Mouse (Mus musculus) hindbrain, postnatal 0 days (tissue): ENCODE measurements around the gene Kpna2. TPM values are rescaled to one million over a fixed set of nuclear protein-coding genes. Genes with fewer than 3 reads are reported as not detected.
A peak's percentile ranks its signal among the peaks of the same experiment; 100 is the strongest.
"Not testable (repeated sequence)": the region's sequence is repeated elsewhere in the genome, so short reads cannot be mapped to it uniquely, and the experiment has no call there.

Experiments
- ATAC-seq: fragments of 200-750 bp; cut with Nextera tagmentation; 2 replicates; pipeline ENCODE4 v1.8.0; 2017; ENCODE audit warnings: mild to moderate bottlenecking, moderate TSS enrichment, moderate library complexity
- DNase-seq: peaks from one replicate; pipeline ENCODE4 v3.0.0-alpha.2; 2015; ENCODE audit warnings: low spot score
- H3K27ac ChIP-seq: fragments of 300-500 bp; sonication (generic); 2 replicates; pipeline ENCODE4 v1.5.1; 2014; ENCODE audit warnings: mild to moderate bottlenecking
- H3K27me3 ChIP-seq: fragments of 300-500 bp; sonication (generic); 2 replicates; pipeline ENCODE4 v1.6.1; 2014; ENCODE audit warnings: low read length, mixed read lengths; ENCODE audit not compliant: insufficient read depth
- H3K36me3 ChIP-seq: fragments of 300-500 bp; sonication (generic); 2 replicates; pipeline ENCODE4 v1.6.1; 2014; ENCODE audit warnings: low read length, mixed read lengths; ENCODE audit not compliant: insufficient read depth
- H3K4me1 ChIP-seq: fragments of 300-500 bp; sonication (generic); 2 replicates; pipeline ENCODE4 v1.6.1; 2014; ENCODE audit warnings: antibody characterized with exemption, low read length, mixed read lengths; ENCODE audit not compliant: insufficient read depth
- H3K4me2 ChIP-seq: fragments of 300-500 bp; sonication (generic); 2 replicates; pipeline ENCODE4 v1.6.1; 2014; ENCODE audit warnings: low read depth, mild to moderate bottlenecking, low read length, moderate library complexity, mixed read lengths
- H3K4me3 ChIP-seq: fragments of 300-500 bp; sonication (generic); 2 replicates; pipeline ENCODE4 v1.5.1; 2014; ENCODE audit warnings: low read length
- H3K9ac ChIP-seq: fragments of 300-500 bp; sonication (generic); replicated peaks from 2 replicates; pipeline ENCODE4 v1.6.1; 2014; ENCODE audit warnings: mild to moderate bottlenecking, low read length, moderate library complexity, mixed read lengths
- H3K9me3 ChIP-seq: fragments of 300-500 bp; sonication (generic); 2 replicates; pipeline ENCODE4 v1.6.1; 2016; ENCODE audit warnings: low read length, mixed read lengths
- CTCF ChIP-seq: IDR thresholded peaks from 2 replicates; pipeline ENCODE4 v1.5.1; 2016; ENCODE audit warnings: antibody characterized with exemption, control low read depth, low read depth
- WGBS: fragments of 180-500 bp; shearing (Covaris S2); extraction: QIAGEN DNeasy Blood & Tissue Kit; methylation state at CpG from one replicate; pipeline ENCODE4 v1.1.7; 2014; 5-methylcytosine and 5-hydroxymethylcytosine counted together
- polyA plus RNA-seq: library from polyadenylated mRNA; unstranded; fragments of >200 nt; fragmentation: Nextera tagmentation; extraction: Ambion mirVana; gene quantifications from 2 replicates; pipeline ENCODE4 v1.2.1, GENCODE M21; 2015
- total RNA-seq: library from RNA; depleted of rRNA; stranded (reverse); fragments of >200 nt; gene quantifications from 2 replicates; pipeline ENCODE4 v1.2.3, GENCODE M21; 2014

Kpna2 gene
- total and polyA plus RNA-seq, 2 experiments from 2014 or later = 94.4 to 106 TPM

- no peak for TF ChIP-seq CTCF
- H3K4me2 ChIP-seq = no peak overlapping the region
- no peak for DNase-seq
- no peaks in the 10 kb centered on the region for H3K9me3 ChIP-seq
- no peak for ATAC-seq
- no peaks in the 10 kb centered on the region for H3K4me1 ChIP-seq
- no peak overlapping the region for H3K9ac ChIP-seq
- H3K4me3 ChIP-seq = no peak overlapping the region
- no peaks in the 10 kb centered on the region for H3K27me3 ChIP-seq
- WGBS = 37% methylated on average over 4 of the region's 4 CpGs
- no peaks in the 10 kb centered on the region for H3K36me3 ChIP-seq
- H3K27ac ChIP-seq = no peak overlapping the region
These were observed 20.0 kb upstream of the Kpna2 start for GRCm38 (mm10) chr11:107019318-107019717.

GRCm38 (mm10) chr11:107018606-107019005 lies 19.3 kb upstream of the Kpna2 start:
- no peak overlapping the region for H3K9ac ChIP-seq
- no peak overlapping the region for H3K4me2 ChIP-seq
- no peak for ATAC-seq
- H3K4me3 ChIP-seq = no peak overlapping the region
- 32% methylated on average over 8 of the region's 8 CpGs for WGBS
- no peaks in the 10 kb centered on the region for H3K27me3 ChIP-seq
- no peaks in the 10 kb centered on the region for H3K4me1 ChIP-seq
- no peak overlapping the region for H3K27ac ChIP-seq
- no peaks in the 10 kb centered on the region for H3K9me3 ChIP-seq
- no peaks in the 10 kb centered on the region for H3K36me3 ChIP-seq
- no peak for DNase-seq
- peak; percentile 60 for TF ChIP-seq CTCF

- no peak for TF ChIP-seq CTCF
- no peaks in the 10 kb centered on the region for H3K36me3 ChIP-seq
- no peak overlapping the region for H3K4me3 ChIP-seq
- ATAC-seq (no peak), DNase-seq (no peak)
- WGBS = 63% methylated on average over 6 of the region's 6 CpGs
- no peak overlapping the region for H3K4me2 ChIP-seq
- no peak overlapping the region for H3K9ac ChIP-seq
- H3K27ac ChIP-seq = no peak overlapping the region
- no peaks in the 10 kb centered on the region for H3K27me3 ChIP-seq
- H3K4me1 ChIP-seq = no peaks in the 10 kb centered on the region
- no peaks in the 10 kb centered on the region for H3K9me3 ChIP-seq
These were observed 18.1 kb upstream of the Kpna2 start for GRCm38 (mm10) chr11:107017339-107017886.

GRCm38 (mm10) chr11:107016893-107017292 lies 17.6 kb upstream of the Kpna2 start:
- H3K27ac ChIP-seq = no peak overlapping the region
- 39% methylated on average over 1 of the region's 1 CpGs for WGBS
- no peak for DNase-seq
- H3K4me1 ChIP-seq = no peaks in the 10 kb centered on the region
- no peak overlapping the region for H3K4me3 ChIP-seq
- no peaks in the 10 kb centered on the region for H3K36me3 ChIP-seq
- no peak for TF ChIP-seq CTCF
- H3K9me3 ChIP-seq = no peaks in the 10 kb centered on the region
- no peak overlapping the region for H3K4me2 ChIP-seq
- no peak for ATAC-seq
- no peak overlapping the region for H3K9ac ChIP-seq
- no peaks in the 10 kb centered on the region for H3K27me3 ChIP-seq

- not testable (repeated sequence) for H3K27me3 ChIP-seq, H3K9me3 ChIP-seq, H3K4me3 ChIP-seq, H3K9ac ChIP-seq, H3K27ac ChIP-seq, H3K36me3 ChIP-seq, DNase-seq, H3K4me1 ChIP-seq, H3K4me2 ChIP-seq, ATAC-seq
- 79% methylated on average over 11 of the region's 11 CpGs for WGBS
These were observed 16.3 kb upstream of the Kpna2 start for GRCm38 (mm10) chr11:107015535-107016187.

- ATAC-seq (no peak), DNase-seq (no peak)
- H3K27ac ChIP-seq = no peak overlapping the region
- H3K4me1 ChIP-seq = no peaks in the 10 kb centered on the region
- peak; percentile 44 for TF ChIP-seq CTCF
- H3K9me3 ChIP-seq = no peaks in the 10 kb centered on the region
- no peak overlapping the region for H3K9ac ChIP-seq
- no peak overlapping the region for H3K4me2 ChIP-seq
- H3K27me3 ChIP-seq = no peaks in the 10 kb centered on the region
- H3K36me3 ChIP-seq = no peaks in the 10 kb centered on the region
- whole genome bisulfite sequencing = 50% methylated on average over 14 of the region's 14 CpGs
- H3K4me3 ChIP-seq = no peak overlapping the region
These were observed 15.4 kb upstream of the Kpna2 start for GRCm38 (mm10) chr11:107014597-107015309.

GRCm38 (mm10) chr11:107014020-107014585 lies 14.8 kb upstream of the Kpna2 start:
- DNase-seq (no peak), ATAC-seq (no peak)
- H3K36me3 ChIP-seq = no peaks in the 10 kb centered on the region
- H3K27ac ChIP-seq = no peak overlapping the region
- no peak for TF ChIP-seq CTCF
- no peaks in the 10 kb centered on the region for H3K9me3 ChIP-seq
- H3K27me3 ChIP-seq = no peaks in the 10 kb centered on the region
- WGBS = 79% methylated on average over 11 of the region's 11 CpGs
- no peak overlapping the region for H3K4me3 ChIP-seq
- H3K4me2 ChIP-seq = no peak overlapping the region
- H3K4me1 ChIP-seq = no peaks in the 10 kb centered on the region
- no peak overlapping the region for H3K9ac ChIP-seq
